Mouse (Mus musculus): ENCODE measurements around the gene Mybpc1.
"Not testable (repeated sequence)": the region's sequence is repeated elsewhere in the genome, so short reads cannot be mapped to it uniquely, and the experiment has no call there.

The Mybpc1 gene

GRCm38 (mm10) chr10:88552738-88553137, 52.2 kb downstream of the Mybpc1 start:
- peak; percentile 1 for DNase-seq (ENCODE audit: extremely low read depth, low read depth)

GRCm38 (mm10) chr10:88550225-88550624, 54.7 kb downstream of the Mybpc1 start:
- DNase-seq (ENCODE audit: extremely low read depth, low read depth), result peak; percentile 11

- DNase-seq (ENCODE audit: extremely low read depth, low read depth), result no peak
Observed at GRCm38 (mm10) chr10:88547635-88548034, 57.3 kb downstream of the Mybpc1 start.

- no peak for DNase-seq (ENCODE audit: extremely low read depth, low read depth)
Observed at GRCm38 (mm10) chr10:88530631-88531030, 74.3 kb downstream of the Mybpc1 start.

GRCm38 (mm10) chr10:88524016-88524415, 80.9 kb downstream of the Mybpc1 start:
- DNase-seq (ENCODE audit: extremely low read depth, low read depth), result no peak

- DNase-seq (ENCODE audit: extremely low read depth, low read depth), result no peak
Observed at GRCm38 (mm10) chr10:88523212-88523611, 81.7 kb downstream of the Mybpc1 start.

GRCm38 (mm10) chr10:88522795-88523194, 82.2 kb downstream of the Mybpc1 start:
- DNase-seq (ENCODE audit: extremely low read depth, low read depth), result no peak

- not testable (repeated sequence) for DNase-seq (ENCODE audit: extremely low read depth, low read depth)
Observed at GRCm38 (mm10) chr10:88515049-88515448, 89.9 kb downstream of the Mybpc1 start.

- peak; percentile 69 for DNase-seq (ENCODE audit: extremely low read depth, low read depth)
Observed at GRCm38 (mm10) chr10:88514495-88514894, 90.5 kb downstream of the Mybpc1 start.

- no peak for DNase-seq (ENCODE audit: extremely low read depth, low read depth)
Observed at GRCm38 (mm10) chr10:88513574-88514135, 91.3 kb downstream of the Mybpc1 start.

GRCm38 (mm10) chr10:88511355-88511754, 93.6 kb downstream of the Mybpc1 start:
- DNase-seq (ENCODE audit: extremely low read depth, low read depth), result no peak

GRCm38 (mm10) chr10:88510503-88511271, 94.3 kb downstream of the Mybpc1 start:
- no peak for DNase-seq (ENCODE audit: extremely low read depth, low read depth)

- no peak for DNase-seq (ENCODE audit: extremely low read depth, low read depth)
Observed at GRCm38 (mm10) chr10:88507691-88508143, 97.2 kb downstream of the Mybpc1 start.

GRCm38 (mm10) chr10:88505256-88505655, 99.7 kb downstream of the Mybpc1 start:
- no peak for DNase-seq (ENCODE audit: extremely low read depth, low read depth)

- DNase-seq (ENCODE audit: extremely low read depth, low read depth), result no peak
Observed at GRCm38 (mm10) chr10:88504481-88504880, 100.5 kb downstream of the Mybpc1 start.

- DNase-seq (ENCODE audit: extremely low read depth, low read depth), result peak; percentile 24
Observed at GRCm38 (mm10) chr10:88503421-88504314, 101.3 kb downstream of the Mybpc1 start, which contains the start of gene Chpt1. Chpt1 (minus strand) TSS chr10:88504073.

GRCm38 (mm10) chr10:88502919-88503318, 102.0 kb downstream of the Mybpc1 start:
- DNase-seq (ENCODE audit: extremely low read depth, low read depth), result no peak

- DNase-seq (ENCODE audit: extremely low read depth, low read depth), result no peak
Observed at GRCm38 (mm10) chr10:88501886-88502765, 102.8 kb downstream of the Mybpc1 start.

- DNase-seq (ENCODE audit: extremely low read depth, low read depth), result no peak
Observed at GRCm38 (mm10) chr10:88501370-88501769, 103.6 kb downstream of the Mybpc1 start.

GRCm38 (mm10) chr10:88499993-88500392, 105.0 kb downstream of the Mybpc1 start:
- DNase-seq (ENCODE audit: extremely low read depth, low read depth), result no peak
